Mouse (Mus musculus): ENCODE measurements at regions not wholly inside any gene's neighbourhood (a gene's known extent, or its start where the extent isn't known, plus 50 kb on each side); places are given as distances from the start of the nearest gene placed in this dataset.

DNA sequence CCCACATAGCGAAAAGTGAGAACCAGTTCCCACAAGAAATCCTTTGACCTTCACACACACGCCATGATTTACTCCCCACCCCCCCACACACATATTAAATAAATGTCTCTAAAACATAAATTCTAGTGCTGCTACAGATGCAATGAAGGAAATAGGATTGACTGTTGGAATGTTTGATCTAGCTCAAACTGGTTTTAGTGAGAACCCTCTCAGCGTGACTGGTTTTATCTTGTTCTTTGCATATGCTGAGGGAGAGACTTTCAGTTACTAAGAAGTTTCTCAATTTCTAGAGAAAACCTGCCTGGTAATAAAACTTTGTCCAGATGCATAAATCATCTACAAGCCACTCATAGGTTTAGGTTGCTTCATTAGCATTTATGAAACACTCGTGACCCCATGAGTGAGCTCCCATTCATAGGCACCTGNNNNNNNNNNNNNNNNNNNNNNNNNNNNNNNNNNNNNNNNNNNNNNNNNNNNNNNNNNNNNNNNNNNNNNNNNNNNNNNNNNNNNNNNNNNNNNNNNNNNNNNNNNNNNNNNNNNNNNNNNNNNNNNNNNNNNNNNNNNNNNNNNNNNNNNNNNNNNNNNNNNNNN is 66.4 kb upstream of the Hmcn1 start:
- Histone ChIP-seq H3K9me3 (ENCODE audit: control insufficient read depth) (no peaks in the 10 kb centered on the region), H3K27me3 (replicated peaks; ENCODE audit: control insufficient read depth, insufficient read depth, low read length) (no peaks in the 10 kb centered on the region), H3K27ac (ENCODE audit: low read depth, low read length) (no peak overlapping the region), H3K4me3 (ENCODE audit: low read depth, low read length) (no peak overlapping the region), H3K36me3 (ENCODE audit: control insufficient read depth, insufficient read depth) (no peaks in the 10 kb centered on the region), H3K9ac (ENCODE audit: low read depth, low read length) (no peak overlapping the region), H3K4me1 (replicated peaks; ENCODE audit: control insufficient read depth, insufficient read depth, low read length) (no peaks in the 10 kb centered on the region), H3K4me2 (replicated peaks; ENCODE audit: low read depth) (no peak overlapping the region)
- WGBS = 79% methylated on average over 4 of the region's 4 CpGs
- TF ChIP-seq CTCF (IDR thresholded peaks at IDR 0.05; ENCODE audit: low read depth) = no peak
- ATAC-seq = peak; percentile 83

DNA sequence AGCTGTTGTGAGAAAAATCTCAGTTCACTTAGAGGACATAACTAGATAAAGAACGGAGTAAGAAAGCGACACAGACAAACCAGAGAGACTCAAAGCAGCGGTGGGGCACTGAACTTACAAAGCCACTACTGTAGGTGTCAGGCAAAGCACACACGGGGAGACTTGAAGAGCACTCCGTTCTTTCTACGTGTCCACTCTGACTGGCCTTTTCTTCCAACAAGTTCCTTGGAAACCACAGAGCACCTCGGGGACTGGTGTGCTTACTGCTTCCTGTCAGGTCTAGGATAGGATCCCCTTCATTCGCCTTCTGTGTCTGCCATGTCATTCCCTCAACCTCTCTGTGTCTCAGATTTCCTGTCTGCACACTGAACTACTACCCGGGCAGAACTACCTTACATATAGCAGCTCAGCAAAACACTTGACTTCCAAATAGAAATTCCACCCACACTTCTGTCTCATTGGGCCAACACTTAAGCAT is 71.9 kb upstream of the Hmcn1 start:
- no peak for ATAC-seq
- Histone ChIP-seq H3K4me1 (replicated peaks; ENCODE audit: control insufficient read depth, insufficient read depth, low read length) (no peaks in the 10 kb centered on the region), H3K9me3 (ENCODE audit: control insufficient read depth) (no peaks in the 10 kb centered on the region), H3K27me3 (replicated peaks; ENCODE audit: control insufficient read depth, insufficient read depth, low read length) (no peaks in the 10 kb centered on the region), H3K27ac (ENCODE audit: low read depth, low read length) (no peak overlapping the region), H3K9ac (ENCODE audit: low read depth, low read length) (no peak overlapping the region), H3K4me2 (replicated peaks; ENCODE audit: low read depth) (no peak overlapping the region), H3K36me3 (ENCODE audit: control insufficient read depth, insufficient read depth) (no peaks in the 10 kb centered on the region), H3K4me3 (ENCODE audit: low read depth, low read length) (no peak overlapping the region)
- TF ChIP-seq CTCF (IDR thresholded peaks at IDR 0.05; ENCODE audit: low read depth) = peak; percentile 30
- 74% methylated on average over 9 of the region's 9 CpGs for WGBS

DNA sequence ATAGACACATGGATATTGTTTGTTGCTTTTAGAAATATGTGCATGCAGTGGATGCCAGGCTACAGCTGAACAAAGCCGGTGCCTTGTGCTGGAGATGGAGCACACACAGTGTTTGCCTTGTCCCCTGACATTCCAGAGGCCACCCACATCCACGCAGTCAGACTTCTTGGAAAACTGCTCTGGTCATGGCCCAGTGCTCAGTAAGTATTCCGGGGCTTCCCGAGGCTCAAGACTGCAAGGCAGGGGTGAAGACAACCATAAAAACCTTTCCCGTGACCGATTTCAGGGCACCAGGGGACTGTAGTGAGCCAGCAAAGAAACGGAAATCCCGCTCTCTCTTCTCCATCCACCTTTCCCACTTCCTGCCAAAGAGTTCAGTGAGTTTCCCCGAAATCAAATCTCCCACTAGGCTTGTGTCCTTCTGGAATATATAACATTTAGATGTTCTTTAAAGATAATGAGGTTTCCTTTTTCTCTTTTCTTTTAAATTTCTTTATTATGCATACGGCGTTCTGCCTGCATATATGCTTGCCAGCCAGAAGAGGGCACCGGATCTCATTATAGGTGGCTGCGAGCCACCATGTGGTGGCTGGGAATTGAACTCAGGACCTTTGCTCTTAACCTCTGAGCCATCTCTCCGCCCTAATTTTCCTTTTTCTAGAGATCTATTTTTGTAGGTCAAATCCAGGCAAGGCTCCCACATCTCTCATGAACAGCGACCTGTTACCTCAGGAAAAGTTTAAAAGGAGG is 73.3 kb upstream of the Hmcn1 start:
- Histone ChIP-seq H3K27me3 (replicated peaks; ENCODE audit: control insufficient read depth, insufficient read depth, low read length) (no peaks in the 10 kb centered on the region), H3K4me2 (replicated peaks; ENCODE audit: low read depth) (no peak overlapping the region), H3K36me3 (ENCODE audit: control insufficient read depth, insufficient read depth) (no peaks in the 10 kb centered on the region), H3K27ac (ENCODE audit: low read depth, low read length) (no peak overlapping the region), H3K9me3 (ENCODE audit: control insufficient read depth) (no peaks in the 10 kb centered on the region), H3K4me1 (replicated peaks; ENCODE audit: control insufficient read depth, insufficient read depth, low read length) (no peaks in the 10 kb centered on the region), H3K4me3 (ENCODE audit: low read depth, low read length) (no peak overlapping the region), H3K9ac (ENCODE audit: low read depth, low read length) (no peak overlapping the region)
- WGBS = 77% methylated on average over 15 of the region's 15 CpGs
- no peak for ATAC-seq
- peak; percentile 26 for TF ChIP-seq CTCF (IDR thresholded peaks at IDR 0.05; ENCODE audit: low read depth)

DNA sequence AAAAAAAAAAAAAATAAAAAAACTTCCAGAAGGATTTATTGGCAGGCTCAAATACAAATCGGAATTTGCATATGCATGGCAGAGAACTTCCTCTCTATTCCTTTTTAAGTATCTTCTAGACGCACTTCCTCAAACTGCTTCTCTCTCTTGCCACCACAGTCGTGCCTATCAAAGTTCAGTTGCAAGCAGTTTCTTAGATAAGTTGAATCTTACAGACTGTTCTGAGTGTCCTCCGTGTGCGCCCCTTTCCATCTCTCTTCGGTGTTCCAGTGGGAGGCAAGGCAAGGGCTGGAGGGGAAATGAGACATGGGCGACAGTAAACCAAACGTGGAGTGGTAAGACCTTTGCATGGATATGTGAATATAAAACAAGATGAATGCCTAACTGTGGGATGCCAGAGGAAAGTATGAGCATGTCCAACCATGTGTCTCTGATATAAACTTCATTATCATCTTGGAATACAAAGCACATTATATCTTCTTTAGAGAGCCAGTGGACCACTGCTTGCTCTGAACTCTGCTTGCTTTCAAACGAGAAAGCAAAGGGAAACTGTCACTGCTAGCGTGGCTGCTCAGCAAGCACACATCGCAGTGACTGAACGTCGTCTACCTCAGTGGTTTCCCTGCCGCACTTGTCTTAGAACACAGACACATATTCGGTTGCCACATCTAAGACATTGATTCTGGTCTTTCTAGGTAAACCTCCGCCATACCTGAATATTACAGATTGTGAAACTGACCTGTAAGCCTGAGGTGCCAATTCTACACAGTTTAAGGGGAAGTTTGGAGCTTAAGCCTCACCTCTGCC is 81.5 kb upstream of the Hmcn1 start:
- Histone ChIP-seq H3K27me3 (replicated peaks; ENCODE audit: control insufficient read depth, insufficient read depth, low read length) (no peaks in the 10 kb centered on the region), H3K4me2 (replicated peaks; ENCODE audit: low read depth) (no peak overlapping the region), H3K4me3 (ENCODE audit: low read depth, low read length) (no peak overlapping the region), H3K4me1 (replicated peaks; ENCODE audit: control insufficient read depth, insufficient read depth, low read length) (0 out of 2 replicates have a peak, but pooled peaks cover 3% of the 10 kb centered on the region), H3K36me3 (ENCODE audit: control insufficient read depth, insufficient read depth) (no peaks in the 10 kb centered on the region), H3K9me3 (ENCODE audit: control insufficient read depth) (no peaks in the 10 kb centered on the region), H3K9ac (ENCODE audit: low read depth, low read length) (no peak overlapping the region), H3K27ac (ENCODE audit: low read depth, low read length) (no peak overlapping the region)
- TF ChIP-seq CTCF (IDR thresholded peaks at IDR 0.05; ENCODE audit: low read depth) = no peak
- 83% methylated on average over 16 of the region's 16 CpGs for WGBS
- ATAC-seq = no peak

DNA sequence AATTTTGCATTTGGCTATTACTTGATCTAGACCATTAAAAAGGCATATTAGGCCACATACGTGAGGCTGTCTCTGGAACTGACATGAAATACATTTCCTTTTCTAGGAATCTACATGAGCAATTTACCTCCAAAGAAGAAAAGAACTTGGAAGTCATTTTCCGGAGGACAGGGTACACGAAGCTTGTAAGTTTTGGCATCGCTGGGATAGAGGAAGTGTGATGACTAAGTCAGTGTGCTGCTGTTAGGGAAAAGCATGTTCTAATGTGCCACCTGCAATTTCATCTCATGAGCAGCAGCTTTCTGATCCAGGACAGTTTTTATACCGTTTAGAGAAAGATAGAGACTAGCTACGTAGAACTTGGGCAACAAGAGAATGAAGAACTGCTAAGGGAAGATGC is 82.3 kb upstream of the Hmcn1 start:
- TF ChIP-seq CTCF (IDR thresholded peaks at IDR 0.05; ENCODE audit: low read depth) = no peak
- no peaks in the 10 kb centered on the region for H3K9me3 ChIP-seq (ENCODE audit: control insufficient read depth)
- no peak overlapping the region for H3K4me3 ChIP-seq (ENCODE audit: low read depth, low read length)
- 82% methylated on average over 6 of the region's 6 CpGs for WGBS
- no peaks in the 10 kb centered on the region for H3K36me3 ChIP-seq (ENCODE audit: control insufficient read depth, insufficient read depth)
- H3K4me1 ChIP-seq (replicated peaks; ENCODE audit: control insufficient read depth, insufficient read depth, low read length) = 0 out of 2 replicates have a peak, but pooled peaks cover 3% of the 10 kb centered on the region
- ATAC-seq = no peak
- no peak overlapping the region for H3K9ac ChIP-seq (ENCODE audit: low read depth, low read length)
- no peak overlapping the region for H3K4me2 ChIP-seq (replicated peaks; ENCODE audit: low read depth)
- no peaks in the 10 kb centered on the region for H3K27me3 ChIP-seq (replicated peaks; ENCODE audit: control insufficient read depth, insufficient read depth, low read length)
- H3K27ac ChIP-seq (ENCODE audit: low read depth, low read length) = no peak overlapping the region

DNA sequence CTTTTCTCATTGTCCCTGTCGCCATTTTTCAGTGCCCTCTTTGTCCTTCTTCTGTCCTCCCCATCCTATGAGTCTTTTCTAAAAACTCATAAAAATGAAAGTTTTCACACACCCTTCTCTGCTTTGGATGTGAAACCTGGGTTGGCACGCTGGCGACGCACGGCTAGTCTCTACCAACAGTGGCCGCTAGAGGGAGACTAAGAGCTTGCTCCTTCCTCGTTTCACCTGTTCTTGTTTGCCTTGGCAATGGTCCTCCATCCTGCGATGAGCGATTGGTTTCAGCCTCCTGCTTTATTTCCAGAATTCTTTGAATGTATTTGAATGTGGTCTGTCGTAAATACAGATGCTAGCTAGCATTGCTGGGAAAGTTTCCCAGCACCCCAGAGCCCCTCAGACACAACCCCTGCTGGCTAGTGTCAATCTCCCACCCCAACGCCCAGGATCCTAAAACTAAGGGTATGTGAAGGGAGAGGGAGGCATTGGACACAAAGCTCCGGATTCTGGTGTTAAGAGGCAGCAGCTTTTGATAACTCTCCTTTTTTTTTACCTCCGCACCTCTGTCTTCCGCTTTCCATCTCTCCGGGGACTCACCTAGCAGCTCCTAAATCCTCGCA is 85.8 kb upstream of the Hmcn1 start:
- Histone ChIP-seq H3K27me3 (replicated peaks; ENCODE audit: control insufficient read depth, insufficient read depth, low read length) (no peaks in the 10 kb centered on the region), H3K36me3 (ENCODE audit: control insufficient read depth, insufficient read depth) (no peaks in the 10 kb centered on the region), H3K4me1 (replicated peaks; ENCODE audit: control insufficient read depth, insufficient read depth, low read length) (0 out of 2 replicates have a peak, but pooled peaks cover 3% of the 10 kb centered on the region), H3K4me3 (ENCODE audit: low read depth, low read length) (no peak overlapping the region), H3K9me3 (ENCODE audit: control insufficient read depth) (no peaks in the 10 kb centered on the region), H3K4me2 (replicated peaks; ENCODE audit: low read depth) (no peak overlapping the region), H3K27ac (ENCODE audit: low read depth, low read length) (no peak overlapping the region), H3K9ac (ENCODE audit: low read depth, low read length) (no peak overlapping the region)
- 37% methylated on average over 16 of the region's 16 CpGs for WGBS
- TF ChIP-seq CTCF (IDR thresholded peaks at IDR 0.05; ENCODE audit: low read depth) = peak; percentile 96
- peak; percentile 51; the same call in 1 of the 2 replicates for ATAC-seq

All from intestine, postnatal 0 days (tissue).